Mouse (Mus musculus) cerebellum, adult 11 months (tissue): ENCODE data around the gene Ebf3.

ENCODE experiments used
- DNase-seq: peaks from one replicate; pipeline ENCODE4 v3.0.0; 2022

The Ebf3 gene

DNA sequence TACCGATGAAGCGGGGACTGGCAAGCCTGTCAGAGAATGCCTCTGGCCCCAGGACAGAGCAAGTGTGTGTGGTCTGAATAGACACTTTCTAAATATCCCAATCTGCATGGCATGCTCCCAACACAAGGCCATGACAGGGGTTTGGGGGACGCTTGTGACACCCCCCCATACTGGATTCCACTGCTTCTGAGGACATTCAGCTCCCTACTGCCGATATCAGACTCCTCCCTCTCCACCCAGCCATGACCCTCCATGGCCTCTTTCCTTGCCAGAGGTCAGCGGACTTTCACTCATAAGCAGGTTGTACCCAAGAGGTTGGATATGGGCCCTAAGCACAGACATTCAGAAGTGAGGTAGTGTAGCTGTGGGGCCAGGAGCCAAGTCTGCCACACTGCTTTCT lies 36.5 kb downstream of the Ebf3 start:
- DNase-seq = no peak

GRCm38 (mm10) chr7:137272252-137272651 lies 42.0 kb downstream of the Ebf3 start:
- DNase-seq = no peak

DNA sequence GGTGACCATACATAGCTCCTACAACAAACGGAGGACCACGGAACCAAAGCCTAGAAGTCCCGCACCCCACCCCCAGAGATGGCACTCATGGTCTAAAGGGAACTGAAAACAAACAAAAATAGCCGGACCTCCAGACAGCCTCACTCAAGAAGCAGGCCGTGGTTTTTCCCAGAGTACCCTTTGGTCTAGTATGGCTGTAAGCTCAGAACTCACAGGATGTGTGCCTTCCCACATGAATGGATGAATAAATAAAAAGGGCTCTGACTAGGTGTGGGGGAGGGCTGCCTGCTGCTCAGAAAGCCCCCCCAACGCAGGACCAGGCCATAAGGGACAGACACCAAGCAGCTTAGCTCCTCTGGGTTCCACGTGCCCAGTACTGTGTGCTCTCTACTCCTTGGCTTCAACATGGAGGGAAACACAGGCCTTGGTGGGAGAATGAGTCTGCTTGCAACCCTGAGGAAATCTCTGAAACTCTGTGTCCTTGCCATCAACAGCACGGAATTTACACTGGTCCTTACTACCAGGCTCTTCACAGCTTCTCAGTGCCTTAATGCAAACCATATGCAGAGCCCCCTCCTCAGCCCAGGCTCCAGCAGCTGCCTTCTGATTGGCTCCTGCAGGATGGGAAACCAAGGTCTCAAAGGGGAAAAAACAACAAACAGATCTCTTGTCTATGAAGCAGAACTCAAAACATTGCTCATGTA lies 45.6 kb downstream of the Ebf3 start:
- DNase-seq = no peak

DNA sequence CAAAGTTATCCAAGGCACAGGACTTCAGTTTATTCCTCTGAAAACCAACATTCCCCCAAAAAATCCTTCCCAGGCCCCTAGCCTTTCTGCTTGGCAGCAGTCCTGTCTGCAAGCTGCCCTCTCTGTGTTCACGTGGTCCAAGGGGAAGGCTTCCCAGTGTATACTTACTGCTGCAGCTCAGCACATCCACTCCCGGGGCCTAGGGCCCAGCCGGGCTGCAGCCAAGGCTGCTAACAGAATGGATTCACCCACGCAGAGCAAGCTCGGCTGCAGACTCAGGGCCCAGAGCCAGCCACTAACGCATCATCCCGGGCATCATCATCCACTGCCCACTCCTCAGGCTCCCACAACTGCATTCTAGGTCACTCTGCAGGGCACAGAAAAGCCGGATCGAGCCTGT lies 46.8 kb downstream of the Ebf3 start:
- no peak for DNase-seq

DNA sequence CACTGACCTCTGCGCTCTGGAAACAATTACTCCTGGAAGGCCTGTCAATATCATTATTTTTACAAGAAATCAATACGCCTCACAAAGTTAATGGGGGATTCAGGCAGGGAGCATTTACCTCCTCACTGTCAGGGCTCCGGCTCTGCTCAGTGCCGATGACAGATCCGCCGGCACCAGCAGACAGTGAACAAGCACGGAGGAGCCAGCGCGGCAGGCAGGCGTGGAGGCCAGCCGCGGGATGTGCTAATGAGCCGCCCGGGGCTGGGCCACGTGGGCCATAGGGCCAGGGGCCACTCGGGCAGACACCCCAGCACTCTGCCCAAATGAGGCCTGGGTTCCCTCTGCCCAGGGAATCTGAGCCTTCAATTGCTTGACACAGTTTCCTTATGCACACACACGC lies 47.7 kb downstream of the Ebf3 start:
- no peak for DNase-seq

DNA sequence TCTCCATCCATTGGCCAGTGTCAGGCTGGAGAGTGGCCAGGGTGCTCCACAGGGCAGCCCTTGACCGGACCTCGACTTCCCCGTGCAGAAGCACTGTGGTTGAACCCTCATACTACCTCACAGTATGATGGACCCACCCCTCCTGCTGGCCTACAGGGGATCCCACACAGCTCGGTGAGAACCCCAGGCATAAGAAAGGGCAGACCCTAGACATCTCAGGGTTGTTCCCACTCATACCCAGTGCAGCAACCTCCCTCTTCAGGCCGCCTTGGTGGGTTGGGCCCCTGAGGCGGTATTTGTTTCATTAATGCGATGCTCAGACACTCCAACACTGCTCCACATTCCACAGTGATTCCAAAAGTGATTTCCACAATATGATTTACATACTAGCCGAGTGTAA lies 51.9 kb downstream of the Ebf3 start:
- no peak for DNase-seq

DNA sequence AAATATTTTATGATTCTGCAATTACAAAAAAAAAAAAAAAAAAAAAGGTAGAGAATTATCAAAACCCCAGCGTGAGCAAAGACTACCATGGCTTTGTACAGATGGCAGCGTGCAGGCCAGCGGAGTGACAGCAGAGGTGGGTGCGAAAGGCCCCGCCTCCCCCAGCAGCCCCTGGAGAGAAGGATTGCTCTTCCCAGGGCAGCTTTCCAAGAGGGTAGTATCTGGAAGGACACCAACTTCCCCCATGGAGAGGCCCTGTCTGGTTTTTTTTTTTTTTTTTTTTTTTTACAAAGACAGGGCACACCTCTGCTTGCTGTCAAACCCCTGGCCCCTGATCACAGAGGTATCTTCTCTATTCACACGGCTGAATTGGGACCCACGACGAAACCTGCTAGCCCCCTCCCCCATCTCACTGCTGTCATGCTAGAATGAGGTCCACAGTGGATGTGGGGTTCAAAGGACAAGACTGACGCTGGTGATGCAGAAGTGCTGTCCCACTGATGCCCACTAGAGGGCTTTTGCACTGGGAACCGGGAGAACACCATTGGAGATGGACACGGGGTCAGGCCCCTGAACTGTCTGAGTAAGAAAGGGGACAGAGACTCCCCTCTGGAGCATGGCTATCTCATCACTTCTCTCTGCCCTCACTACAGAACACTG lies 67.9 kb downstream of the Ebf3 start:
- DNase-seq = peak; percentile 32

DNA sequence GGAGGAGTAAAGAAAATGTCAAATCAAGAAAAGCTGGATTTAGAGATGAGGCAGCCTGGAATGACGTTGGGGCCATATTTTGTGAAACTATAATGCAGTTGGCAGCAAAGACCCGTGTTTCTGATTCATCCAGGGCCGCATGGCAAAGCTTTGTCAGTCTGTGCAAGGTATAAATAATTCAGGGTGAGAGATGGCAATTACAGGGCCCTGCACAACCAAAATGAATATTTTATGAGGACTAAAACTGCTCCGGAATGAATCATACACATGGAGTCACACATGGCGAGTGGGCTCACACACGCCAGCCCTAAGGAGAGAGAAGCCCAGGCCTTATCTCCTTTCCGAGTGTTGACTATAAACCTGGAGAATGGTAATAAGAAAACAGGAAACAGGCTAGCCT lies 69.4 kb downstream of the Ebf3 start:
- no peak for DNase-seq

DNA sequence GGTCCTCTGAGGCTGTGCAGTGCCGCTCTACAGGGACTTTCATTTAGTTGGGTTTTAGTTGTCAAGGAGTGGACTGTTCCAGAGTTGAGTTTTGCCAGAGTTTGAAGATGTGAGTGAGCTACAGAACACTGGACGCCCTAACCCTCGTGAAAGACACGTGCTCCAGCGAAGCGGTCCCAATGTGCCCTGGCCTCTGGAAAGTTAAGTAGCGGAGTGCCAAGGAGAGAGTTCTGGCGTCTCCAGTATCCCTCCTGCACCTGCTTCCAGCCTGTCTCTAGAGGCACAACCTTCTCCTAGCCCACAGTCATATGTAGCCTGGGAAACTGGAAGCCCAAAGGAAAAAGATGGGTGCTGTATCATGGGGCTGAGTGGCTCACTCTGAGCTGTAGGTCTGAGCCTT lies 73.8 kb downstream of the Ebf3 start:
- no peak for DNase-seq

- DNase-seq = no peak
These were observed 74.6 kb downstream of the Ebf3 start for GRCm38 (mm10) chr7:137239542-137240133.

GRCm38 (mm10) chr7:137237419-137237818 lies 76.8 kb downstream of the Ebf3 start:
- no peak for DNase-seq

DNA sequence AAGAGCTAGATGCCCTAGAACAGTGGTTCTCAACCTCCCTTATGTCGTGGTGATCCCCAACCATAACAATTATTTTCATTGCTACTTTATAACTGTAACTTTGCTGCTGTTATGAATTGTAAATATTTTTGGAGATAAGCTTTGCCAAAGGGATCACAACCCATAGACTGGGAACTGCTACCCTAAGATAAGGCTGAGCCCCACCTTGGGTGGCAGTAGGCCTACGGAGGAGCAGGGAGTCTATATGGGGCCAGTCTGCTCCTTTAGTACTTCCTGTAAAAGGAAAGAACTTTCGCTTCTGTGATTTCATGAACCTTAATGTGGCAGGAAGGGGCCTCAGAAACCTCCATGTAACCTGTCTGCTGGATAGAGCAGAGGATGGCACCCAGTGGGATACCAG lies 90.4 kb downstream of the Ebf3 start:
- no peak for DNase-seq

DNA sequence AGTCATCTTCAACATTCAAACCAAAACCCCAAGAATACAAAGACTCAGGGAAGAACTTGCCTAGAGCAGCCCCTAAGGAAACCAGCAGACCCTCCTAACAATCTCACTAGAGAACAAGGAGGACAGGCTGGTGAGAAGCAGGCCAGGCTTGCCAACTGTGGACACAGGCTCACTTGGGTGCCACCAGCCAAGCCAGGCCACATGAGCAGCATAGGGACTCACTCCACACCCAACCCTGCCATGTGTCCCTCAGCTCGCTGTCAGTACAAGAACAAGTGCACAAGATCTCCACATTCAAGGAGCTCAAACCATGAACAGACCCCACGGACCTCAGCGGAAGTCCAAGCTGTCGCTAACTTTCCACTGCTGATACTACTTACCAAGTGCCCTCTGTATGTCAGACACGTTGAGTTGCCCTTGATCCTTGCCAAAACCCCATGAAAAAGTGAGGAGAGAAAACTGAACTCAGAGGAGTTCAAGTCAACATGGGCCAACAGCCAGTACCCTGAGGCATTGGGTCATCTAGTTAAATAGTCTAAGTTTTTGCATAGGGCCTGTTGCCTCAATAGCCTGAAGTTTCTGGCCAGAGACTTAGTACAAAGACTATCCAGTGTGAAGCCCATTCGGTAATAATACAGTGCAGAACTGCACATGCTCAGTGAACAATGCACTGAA lies 91.3 kb downstream of the Ebf3 start:
- DNase-seq = no peak

DNA sequence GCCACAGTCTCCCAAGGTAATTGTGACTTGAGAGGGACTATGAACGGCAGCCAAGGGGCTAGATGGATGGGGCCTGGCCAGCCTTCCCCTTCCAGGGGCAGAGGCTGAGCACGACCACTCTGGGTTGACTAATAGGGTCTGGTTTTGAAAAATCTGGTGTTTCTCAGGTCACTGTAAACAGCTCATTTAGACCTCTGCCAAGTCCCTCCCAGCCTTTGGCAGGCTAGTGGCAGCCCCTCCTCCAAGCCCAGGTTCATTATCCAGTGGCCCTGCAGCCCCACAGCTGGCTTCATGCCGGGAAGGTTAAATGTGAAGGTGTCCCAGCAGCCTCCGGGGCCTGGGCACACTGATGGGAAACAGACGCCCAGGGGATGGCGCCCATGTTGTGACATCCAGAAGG lies 92.6 kb downstream of the Ebf3 start:
- DNase-seq = no peak

DNA sequence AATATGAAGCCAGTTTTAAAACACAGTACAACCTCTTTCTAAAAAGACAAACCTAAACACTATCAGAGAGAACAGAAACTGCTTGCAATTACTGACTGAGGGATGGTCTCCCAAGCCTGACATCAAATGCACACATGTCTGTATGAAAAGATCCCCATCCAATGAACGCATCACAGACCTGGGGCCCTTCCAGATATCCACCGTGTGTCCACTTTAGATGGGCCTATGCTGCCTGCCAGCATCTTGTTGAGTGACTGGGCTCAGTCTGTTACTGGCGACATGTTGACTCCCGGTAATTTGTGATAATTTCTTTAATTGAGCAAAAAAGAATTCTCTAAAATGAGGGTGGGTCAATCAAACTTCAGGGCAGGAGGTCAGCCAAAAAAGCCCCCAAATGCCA lies 93.8 kb downstream of the Ebf3 start:
- DNase-seq = no peak

- no peak for DNase-seq
These were observed 95.5 kb downstream of the Ebf3 start for GRCm38 (mm10) chr7:137218706-137219105.

GRCm38 (mm10) chr7:137213444-137213843 lies 100.8 kb downstream of the Ebf3 start:
- DNase-seq = no peak

DNA sequence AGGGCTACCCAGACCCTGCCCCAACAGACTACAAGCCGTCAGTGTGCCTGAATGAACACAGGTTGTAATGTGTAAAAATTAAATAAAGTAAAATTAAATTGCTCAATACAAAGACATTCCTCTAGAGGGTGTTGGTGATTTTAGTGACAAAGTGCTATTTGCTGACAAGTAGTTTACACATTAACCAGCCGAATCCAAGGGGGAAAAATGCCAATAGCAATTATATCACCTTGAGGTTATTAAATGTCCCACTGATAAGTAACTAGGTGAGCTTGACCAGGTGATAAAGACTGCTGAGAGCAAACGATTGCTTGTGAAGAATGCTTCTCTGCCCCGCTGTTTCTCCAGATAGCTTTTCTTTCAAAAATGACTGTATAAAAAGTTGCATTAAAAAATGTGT lies 102.9 kb downstream of the Ebf3 start:
- no peak for DNase-seq

- DNase-seq = no peak
These were observed 104.4 kb downstream of the Ebf3 start for GRCm38 (mm10) chr7:137209688-137210345.

GRCm38 (mm10) chr7:137208556-137208955 lies 105.7 kb downstream of the Ebf3 start:
- DNase-seq = no peak

GRCm38 (mm10) chr7:137206770-137207285 lies 107.4 kb downstream of the Ebf3 start:
- DNase-seq = no peak

- no peak for DNase-seq
These were observed 114.7 kb downstream of the Ebf3 start for GRCm38 (mm10) chr7:137199533-137199932.

DNA sequence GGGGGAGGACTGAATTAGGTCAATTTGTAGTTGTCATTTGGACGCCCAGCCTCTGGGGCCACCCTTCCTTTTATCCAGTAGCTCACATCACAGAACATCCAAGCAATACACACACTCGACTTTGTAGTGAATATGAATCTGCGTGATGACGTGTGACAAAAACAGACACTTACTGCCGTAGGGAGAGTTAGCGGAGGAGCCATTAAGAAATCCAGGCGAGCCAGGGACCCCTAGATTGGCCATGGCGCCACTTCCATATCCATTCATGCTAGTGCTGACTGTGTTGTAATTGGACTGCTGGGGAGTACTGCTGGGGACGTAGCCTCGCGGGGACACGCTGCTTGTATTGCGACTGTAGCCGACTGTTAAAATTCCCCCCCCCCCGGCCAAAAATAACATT lies 115.3 kb downstream of the Ebf3 start:
- no peak for DNase-seq
